Mouse (Mus musculus): Measurements from ENCODE around the gene Myh10. TPM values are rescaled to one million over a fixed set of nuclear protein-coding genes. Genes with fewer than 3 reads are reported as not detected.

Myh10 gene
- polyA plus RNA-seq, 1 experiment = 20.9 TPM

DNA sequence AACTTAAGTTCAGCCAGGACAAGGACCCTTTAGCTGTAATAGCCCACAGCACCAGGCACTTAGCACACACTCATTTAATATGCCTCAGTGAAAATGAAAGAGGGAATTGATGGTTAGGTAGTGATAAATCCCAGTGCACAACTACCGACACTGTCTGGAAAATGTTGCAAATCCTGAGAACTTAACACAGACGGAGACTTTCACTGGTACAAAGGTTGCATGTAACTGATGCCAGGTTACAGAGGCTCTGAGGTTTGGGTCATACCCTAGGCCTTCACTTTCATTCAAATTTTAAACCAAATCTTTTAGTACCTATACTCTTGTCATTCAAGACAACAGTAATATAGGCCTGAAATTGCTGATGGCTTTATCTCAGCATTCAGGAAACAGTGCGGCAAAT lies 166.0 kb downstream of the Myh10 start:
- H3K36me3 ChIP-seq (ENCODE audit: control insufficient read depth, insufficient read depth) = no peaks in the 10 kb centered on the region
- H3K27me3 ChIP-seq (ENCODE audit: control insufficient read depth, insufficient read depth, insufficient read length) = no peaks in the 10 kb centered on the region
- H3K79me2 ChIP-seq (ENCODE audit: control insufficient read depth, insufficient read depth) = peaks cover under 1% of the 10 kb centered on the region
- H3K4me3 ChIP-seq = no peak overlapping the region
- H3K4me2 ChIP-seq (ENCODE audit: low read depth) = no peak overlapping the region
- TF ChIP-seq POLR2A (IDR thresholded peaks at IDR 0.05; ENCODE audit: insufficient read length, low read depth) = no peak
- TF ChIP-seq SRF (IDR thresholded peaks at IDR 0.05; ENCODE audit: control insufficient read depth, insufficient read length, low read depth) = no peak
- no peak for TF ChIP-seq CEBPB (IDR thresholded peaks at IDR 0.05; ENCODE audit: insufficient read depth, poor library complexity, severe bottlenecking)
- TF ChIP-seq MYOD1 (IDR thresholded peaks at IDR 0.05; ENCODE audit: control insufficient read depth in 1 of 3, insufficient read length in 2 of 3, low read depth in 2 of 3) = no peak
- TF ChIP-seq REST (IDR thresholded peaks at IDR 0.05; ENCODE audit: insufficient read depth, insufficient read length) = no peak
- no peak for TF ChIP-seq TCF12 (IDR thresholded peaks at IDR 0.05; ENCODE audit: insufficient read depth, poor library complexity, severe bottlenecking)
- no peak for TF ChIP-seq TCF3 (IDR thresholded peaks at IDR 0.05; ENCODE audit: insufficient read length, low read depth)
- TF ChIP-seq MAX (IDR thresholded peaks at IDR 0.05; ENCODE audit: low read depth) = no peak
- no peak for TF ChIP-seq MYOG (IDR thresholded peaks at IDR 0.05; ENCODE audit: control insufficient read depth in 1 of 3, insufficient read depth in 1 of 3, insufficient read length in 2 of 3, low read depth in 2 of 3)
- no peak for TF ChIP-seq USF1 (IDR thresholded peaks at IDR 0.05; ENCODE audit: low read depth)
- TF ChIP-seq E2F4 (IDR thresholded peaks at IDR 0.05; ENCODE audit: insufficient read depth) = no peak
- TF ChIP-seq POLR2AphosphoS2 (IDR thresholded peaks at IDR 0.05; ENCODE audit: insufficient read length, low read depth) = no peak
- H3ac ChIP-seq (ENCODE audit: control insufficient read depth, insufficient read length) = no peak overlapping the region

DNA sequence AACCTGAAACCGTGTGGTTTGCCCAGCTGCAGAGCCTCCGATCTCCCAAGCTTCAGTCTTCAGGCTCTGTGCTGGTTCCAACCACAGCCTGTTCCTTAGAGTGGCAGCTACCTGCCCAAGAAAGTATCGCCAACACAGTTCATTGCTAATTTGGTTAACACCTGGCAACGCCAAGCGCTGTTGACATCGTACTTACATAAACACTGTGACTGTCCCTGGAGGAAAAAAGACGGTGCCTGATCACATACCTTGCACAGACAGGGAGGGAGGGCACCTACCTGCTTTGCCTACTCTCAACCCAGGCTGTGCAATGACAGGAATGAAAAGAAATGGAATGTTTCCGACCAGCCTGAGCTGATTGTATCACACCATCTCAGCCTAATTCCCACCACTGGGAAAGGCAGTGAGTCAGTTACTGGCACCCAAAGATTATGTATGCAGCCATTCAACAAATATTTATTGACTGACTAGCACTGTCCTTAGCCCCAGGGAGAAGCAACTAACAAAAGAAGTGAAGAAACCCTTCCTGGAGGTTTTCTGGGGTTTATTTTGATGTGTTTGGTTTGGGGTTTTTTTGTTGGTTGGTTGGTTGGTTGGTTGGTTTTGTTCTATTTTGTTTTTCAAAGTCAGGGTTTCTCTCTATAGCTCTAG lies 168.7 kb downstream of the Myh10 start:
- Histone ChIP-seq H3K4me2 (ENCODE audit: low read depth) (no peak overlapping the region), H3ac (ENCODE audit: control insufficient read depth, insufficient read length) (no peak overlapping the region), H3K79me2 (ENCODE audit: control insufficient read depth, insufficient read depth) (no peaks in the 10 kb centered on the region), H3K36me3 (ENCODE audit: control insufficient read depth, insufficient read depth) (no peaks in the 10 kb centered on the region), H3K27me3 (ENCODE audit: control insufficient read depth, insufficient read depth, insufficient read length) (no peaks in the 10 kb centered on the region), H3K4me3 (no peak overlapping the region)
- TF ChIP-seq POLR2AphosphoS2 (IDR thresholded peaks at IDR 0.05; ENCODE audit: insufficient read length, low read depth) (no peak), CEBPB (IDR thresholded peaks at IDR 0.05; ENCODE audit: insufficient read depth, poor library complexity, severe bottlenecking) (no peak), TCF3 (IDR thresholded peaks at IDR 0.05; ENCODE audit: insufficient read length, low read depth) (no peak), USF1 (IDR thresholded peaks at IDR 0.05; ENCODE audit: low read depth) (no peak), E2F4 (IDR thresholded peaks at IDR 0.05; ENCODE audit: insufficient read depth) (no peak), TCF12 (IDR thresholded peaks at IDR 0.05; ENCODE audit: insufficient read depth, poor library complexity, severe bottlenecking) (no peak)

DNA sequence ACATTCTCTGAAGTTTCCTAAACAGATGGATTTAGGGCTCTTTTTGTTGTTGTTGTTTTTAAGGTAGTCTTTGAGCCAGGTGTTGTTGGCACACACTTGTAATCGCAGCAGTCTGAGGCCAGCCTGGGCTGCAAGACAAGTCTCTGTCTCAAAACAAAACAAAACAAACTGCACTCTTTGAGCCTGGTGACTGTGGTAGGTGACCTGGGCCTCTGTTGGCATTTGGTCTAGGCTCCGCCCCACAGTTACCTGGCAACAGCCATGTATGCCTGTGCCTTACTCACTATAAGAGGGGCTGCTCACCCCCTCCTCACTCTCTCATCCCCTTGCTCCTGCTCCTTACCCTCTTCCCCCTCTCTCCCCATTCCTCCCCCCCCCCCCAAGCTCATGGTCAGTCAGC lies 170.9 kb downstream of the Myh10 start:
- no peak overlapping the region for H3K4me2 ChIP-seq (ENCODE audit: low read depth)

DNA sequence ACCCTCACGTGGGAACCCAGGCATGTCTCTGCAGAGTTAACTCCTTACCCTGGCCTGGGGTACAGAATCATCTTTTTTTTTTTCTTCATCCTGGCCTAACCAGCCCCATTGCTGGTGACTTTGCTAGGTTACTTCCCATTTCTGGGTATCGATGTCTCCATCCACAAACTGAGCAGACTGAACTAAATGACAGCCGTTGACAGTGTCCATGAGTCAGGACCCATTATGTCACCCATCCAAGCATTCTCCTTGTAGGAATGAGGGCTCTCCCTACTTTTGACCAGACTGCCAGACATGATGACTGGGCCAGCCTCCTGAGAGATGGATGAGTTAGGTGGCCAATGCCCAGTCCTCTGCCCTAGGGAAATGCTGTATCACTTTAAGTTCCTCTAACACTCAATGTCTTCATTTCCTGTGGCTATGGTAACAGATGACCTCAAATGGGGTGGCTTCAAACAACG lies 172.3 kb downstream of the Myh10 start:
- Histone ChIP-seq H3K79me2 (ENCODE audit: control insufficient read depth, insufficient read depth) (no peaks in the 10 kb centered on the region), H3K4me2 (ENCODE audit: low read depth) (no peak overlapping the region), H3K27me3 (ENCODE audit: control insufficient read depth, insufficient read depth, insufficient read length) (no peaks in the 10 kb centered on the region), H3ac (ENCODE audit: control insufficient read depth, insufficient read length) (no peak overlapping the region), H3K4me3 (no peak overlapping the region), H3K36me3 (ENCODE audit: control insufficient read depth, insufficient read depth) (no peaks in the 10 kb centered on the region)
- TF ChIP-seq MAX (IDR thresholded peaks at IDR 0.05; ENCODE audit: low read depth) (no peak), CEBPB (IDR thresholded peaks at IDR 0.05; ENCODE audit: insufficient read depth, poor library complexity, severe bottlenecking) (no peak), TCF3 (IDR thresholded peaks at IDR 0.05; ENCODE audit: insufficient read length, low read depth) (no peak), POLR2AphosphoS2 (IDR thresholded peaks at IDR 0.05; ENCODE audit: insufficient read length, low read depth) (no peak), USF1 (IDR thresholded peaks at IDR 0.05; ENCODE audit: low read depth) (no peak)

More for the DNA sequence above, 170.9 kb downstream of the Myh10 start:
- H3K4me3 ChIP-seq = no peak overlapping the region
- H3ac ChIP-seq (ENCODE audit: control insufficient read depth, insufficient read length) = no peak overlapping the region
- H3K36me3 ChIP-seq (ENCODE audit: control insufficient read depth, insufficient read depth) = no peaks in the 10 kb centered on the region
- H3K79me2 ChIP-seq (ENCODE audit: control insufficient read depth, insufficient read depth) = no peaks in the 10 kb centered on the region
- no peaks in the 10 kb centered on the region for H3K27me3 ChIP-seq (ENCODE audit: control insufficient read depth, insufficient read depth, insufficient read length)
- TF ChIP-seq MYOD1 (IDR thresholded peaks at IDR 0.05; ENCODE audit: control insufficient read depth in 1 of 3, insufficient read length in 2 of 3, low read depth in 2 of 3) (no peak), MAX (IDR thresholded peaks at IDR 0.05; ENCODE audit: low read depth) (no peak), MYOG (IDR thresholded peaks at IDR 0.05; ENCODE audit: control insufficient read depth in 1 of 3, insufficient read depth in 1 of 3, insufficient read length in 2 of 3, low read depth in 2 of 3) (no peak), TCF12 (IDR thresholded peaks at IDR 0.05; ENCODE audit: insufficient read depth, poor library complexity, severe bottlenecking) (no peak), SRF (IDR thresholded peaks at IDR 0.05; ENCODE audit: control insufficient read depth, insufficient read length, low read depth) (no peak), POLR2A (IDR thresholded peaks at IDR 0.05; ENCODE audit: insufficient read length, low read depth) (no peak), USF1 (IDR thresholded peaks at IDR 0.05; ENCODE audit: low read depth) (no peak), TCF3 (IDR thresholded peaks at IDR 0.05; ENCODE audit: insufficient read length, low read depth) (no peak), POLR2AphosphoS2 (IDR thresholded peaks at IDR 0.05; ENCODE audit: insufficient read length, low read depth) (no peak), CEBPB (IDR thresholded peaks at IDR 0.05; ENCODE audit: insufficient read depth, poor library complexity, severe bottlenecking) (no peak), REST (IDR thresholded peaks at IDR 0.05; ENCODE audit: insufficient read depth, insufficient read length) (no peak), E2F4 (IDR thresholded peaks at IDR 0.05; ENCODE audit: insufficient read depth) (no peak)

DNA sequence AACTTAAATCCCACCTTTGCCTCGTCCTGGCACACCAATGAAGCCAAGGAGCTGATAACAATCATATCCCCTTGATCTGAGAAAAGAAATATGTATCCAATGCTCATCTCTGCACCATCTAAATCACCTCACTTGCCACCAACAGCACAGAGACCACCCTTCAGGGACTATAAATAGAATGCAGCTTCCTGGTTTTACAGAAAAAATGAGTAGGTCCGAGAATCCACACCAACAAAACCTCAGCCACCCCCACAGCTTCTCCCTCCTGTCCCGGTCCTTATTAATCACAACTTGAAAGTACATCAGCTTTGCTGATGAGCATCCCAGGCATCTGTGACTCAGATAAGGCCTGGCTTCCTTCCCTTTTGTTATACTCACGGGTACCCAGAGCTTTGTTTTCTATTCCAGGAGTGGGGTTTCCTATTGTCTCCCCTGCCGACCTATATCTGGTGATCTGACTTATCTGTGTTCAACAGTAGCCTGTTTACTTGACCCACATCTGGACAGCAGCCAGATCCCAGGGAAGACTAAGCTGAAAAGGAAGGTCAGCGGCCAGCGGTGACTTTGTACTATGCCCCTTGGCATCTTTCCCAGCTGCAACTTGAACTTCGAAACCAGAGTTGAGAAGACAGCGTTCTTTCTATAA lies 173.3 kb downstream of the Myh10 start:
- H3K4me3 ChIP-seq = no peak overlapping the region
- no peaks in the 10 kb centered on the region for H3K36me3 ChIP-seq (ENCODE audit: control insufficient read depth, insufficient read depth)
- H3K27me3 ChIP-seq (ENCODE audit: control insufficient read depth, insufficient read depth, insufficient read length) = no peaks in the 10 kb centered on the region
- no peak overlapping the region for H3ac ChIP-seq (ENCODE audit: control insufficient read depth, insufficient read length)
- peak overlapping the region; percentile 35 for H3K4me2 ChIP-seq (ENCODE audit: low read depth)
- no peaks in the 10 kb centered on the region for H3K79me2 ChIP-seq (ENCODE audit: control insufficient read depth, insufficient read depth)
- no peak for TF ChIP-seq MAX (IDR thresholded peaks at IDR 0.05; ENCODE audit: low read depth)
- TF ChIP-seq SRF (IDR thresholded peaks at IDR 0.05; ENCODE audit: control insufficient read depth, insufficient read length, low read depth) = no peak
- TF ChIP-seq MYOG (IDR thresholded peaks at IDR 0.05; ENCODE audit: control insufficient read depth in 1 of 3, insufficient read depth in 1 of 3, insufficient read length in 2 of 3, low read depth in 2 of 3) = no peak
- TF ChIP-seq POLR2AphosphoS2 (IDR thresholded peaks at IDR 0.05; ENCODE audit: insufficient read length, low read depth) = no peak
- no peak for TF ChIP-seq MYOD1 (IDR thresholded peaks at IDR 0.05; ENCODE audit: control insufficient read depth in 1 of 3, insufficient read length in 2 of 3, low read depth in 2 of 3)
- TF ChIP-seq TCF12 (IDR thresholded peaks at IDR 0.05; ENCODE audit: insufficient read depth, poor library complexity, severe bottlenecking) = no peak
- TF ChIP-seq E2F4 (IDR thresholded peaks at IDR 0.05; ENCODE audit: insufficient read depth) = no peak
- no peak for TF ChIP-seq CEBPB (IDR thresholded peaks at IDR 0.05; ENCODE audit: insufficient read depth, poor library complexity, severe bottlenecking)
- no peak for TF ChIP-seq POLR2A (IDR thresholded peaks at IDR 0.05; ENCODE audit: insufficient read length, low read depth)
- TF ChIP-seq USF1 (IDR thresholded peaks at IDR 0.05; ENCODE audit: low read depth) = no peak
- no peak for TF ChIP-seq REST (IDR thresholded peaks at IDR 0.05; ENCODE audit: insufficient read depth, insufficient read length)
- TF ChIP-seq TCF3 (IDR thresholded peaks at IDR 0.05; ENCODE audit: insufficient read length, low read depth) = no peak

Measured in myocyte (in vitro differentiated cells).